Mouse (Mus musculus) megakaryocyte-erythroid progenitor cell, adult 5-6 weeks (primary cell): ENCODE results near the gene Rell1. TPM values are rescaled to one million over a fixed set of nuclear protein-coding genes. Genes with fewer than 3 reads are reported as not detected.

ENCODE experiments used
- total RNA-seq, 2 experiments: library from RNA; stranded (forward) in 1 of 2; stranded (reverse) in 1 of 2; fragments of 200-1000, 215-1000 nt in 1 of 2; fragments of >200 nt in 1 of 2; fragmentation: Nextera tagmentation in 1 of 2; gene quantifications; 2 replicates each; pipeline ENCODE4 v1.2.3; 2014 to 2017

Rell1 gene
- total RNA-seq, 2 experiments from 2014 or later, result 7.0 to 13.1 TPM

Other genes with a start within 250 kb of the Rell1 start
- 0.24 and 0.42 TPM in 2 replicates for gene 0610040J01Rik, start 156.5 kb downstream of the Rell1 start, total RNA-seq (2014; fragmentation: Nextera tagmentation)
- 0.46 and 1.1 TPM in 2 replicates for gene 0610040J01Rik, start 156.5 kb downstream of the Rell1 start, total RNA-seq (2017)
- 44.1 and 49.9 TPM in 2 replicates for gene Pgm2, start 124.1 kb upstream of the Rell1 start, total RNA-seq (2014; fragmentation: Nextera tagmentation)
- gene Pgm2, start 124.1 kb upstream of the Rell1 start, total RNA-seq (2017), result 63.1 and 65.8 TPM in 2 replicates
- gene Tbc1d1, start 187.4 kb upstream of the Rell1 start, total RNA-seq (2014; fragmentation: Nextera tagmentation), result 6.7 and 11.3 TPM in 2 replicates
- 15.8 and 15.9 TPM in 2 replicates for gene Tbc1d1, start 187.4 kb upstream of the Rell1 start, total RNA-seq (2017)